Mouse (Mus musculus) ovary, postnatal 10 days (tissue): Measurements from ENCODE around the gene Pheta2.
A peak's percentile ranks its signal among the peaks of the same experiment; 100 is the strongest.
"Not testable (repeated sequence)": the region's sequence is repeated elsewhere in the genome, so short reads cannot be mapped to it uniquely, and the experiment has no call there.

ENCODE experiments used
- DNase-seq: peaks from one replicate; pipeline ENCODE4 v3.0.0; 2022; ENCODE audit warnings: low spot score

Gene Pheta2

GRCm38 (mm10) chr15:82343368-82344287, 4.9 kb downstream of the Pheta2 start:
- DNase-seq = no peak

DNA sequence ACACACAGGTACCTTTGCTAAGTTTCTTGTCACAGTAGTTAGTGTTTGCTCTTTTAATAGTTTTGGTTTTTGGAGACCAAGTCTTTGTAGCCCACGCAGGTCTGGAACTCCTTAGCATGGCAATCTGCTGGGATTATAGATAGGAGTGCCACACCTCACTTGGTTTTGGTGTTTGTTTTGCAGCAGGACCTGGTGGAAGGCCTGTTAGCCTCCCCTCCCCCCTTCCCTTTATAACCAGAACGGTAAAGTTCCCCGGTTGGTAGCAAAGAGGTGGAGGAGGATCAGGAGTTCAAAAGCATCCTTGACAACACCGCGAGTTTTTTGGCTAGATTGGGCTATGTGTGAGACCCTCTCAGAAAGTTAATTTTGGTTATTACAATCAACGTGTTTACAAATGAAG, 6.2 kb downstream of the Pheta2 start:
- DNase-seq = no peak

- peak; percentile 94 for DNase-seq
Measured at GRCm38 (mm10) chr15:82345820-82346470, 7.2 kb downstream of the Pheta2 start.

DNA sequence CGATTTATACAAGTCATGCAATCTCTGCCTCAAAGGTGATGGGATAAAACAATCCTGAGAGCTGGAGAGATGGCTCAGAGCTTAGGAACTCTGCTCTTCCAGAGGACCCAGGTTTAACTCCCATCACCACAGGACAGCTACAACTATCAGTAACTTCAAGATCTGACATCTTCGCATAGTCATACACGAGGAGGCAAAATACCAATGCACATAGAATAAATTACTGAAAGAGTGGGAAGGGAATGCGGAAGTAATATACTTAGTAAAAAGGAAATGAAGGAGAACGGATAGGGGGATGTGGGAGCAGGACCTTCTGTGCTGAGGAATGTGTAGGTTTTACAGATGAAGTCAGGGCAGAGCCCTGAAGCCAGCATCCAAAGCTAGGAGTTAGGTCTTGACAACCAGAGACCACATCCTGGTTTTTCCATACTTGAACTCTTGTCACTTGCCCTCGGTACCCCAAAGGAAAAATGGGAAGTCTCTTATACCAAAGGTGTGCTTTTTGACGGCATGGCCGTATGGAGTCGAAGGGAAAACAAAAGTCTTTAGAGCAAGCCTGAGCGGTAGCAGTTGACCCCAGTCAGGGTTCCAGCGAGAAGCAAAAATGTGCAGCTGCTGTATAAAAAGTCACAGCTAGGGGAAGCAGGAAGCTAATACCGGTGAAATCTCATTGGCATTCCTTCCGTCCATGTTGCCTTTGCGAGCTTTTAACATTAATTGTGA, 8.0 kb downstream of the Pheta2 start:
- DNase-seq = no peak

DNA sequence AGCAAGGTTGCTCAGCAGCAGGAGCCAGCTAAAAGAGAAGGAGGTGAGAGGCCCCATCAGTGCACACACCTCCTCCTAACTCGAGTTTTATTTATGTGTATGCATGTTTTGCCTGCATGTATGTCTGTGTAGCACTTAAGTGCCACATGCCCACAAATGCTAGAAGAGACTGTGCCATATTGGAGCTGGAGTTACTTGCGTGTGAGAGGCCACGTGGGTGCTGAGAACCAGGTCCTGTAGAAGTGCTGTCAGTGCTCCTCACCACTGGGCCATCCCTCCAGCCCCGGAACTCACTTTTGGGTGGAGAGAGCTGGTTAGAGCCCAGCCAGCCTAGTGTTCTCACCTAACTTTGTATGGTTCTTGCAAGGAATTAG, 8.5 kb downstream of the Pheta2 start:
- DNase-seq = no peak

- DNase-seq = no peak
Measured at GRCm38 (mm10) chr15:82347852-82348251, 9.1 kb downstream of the Pheta2 start.

DNA sequence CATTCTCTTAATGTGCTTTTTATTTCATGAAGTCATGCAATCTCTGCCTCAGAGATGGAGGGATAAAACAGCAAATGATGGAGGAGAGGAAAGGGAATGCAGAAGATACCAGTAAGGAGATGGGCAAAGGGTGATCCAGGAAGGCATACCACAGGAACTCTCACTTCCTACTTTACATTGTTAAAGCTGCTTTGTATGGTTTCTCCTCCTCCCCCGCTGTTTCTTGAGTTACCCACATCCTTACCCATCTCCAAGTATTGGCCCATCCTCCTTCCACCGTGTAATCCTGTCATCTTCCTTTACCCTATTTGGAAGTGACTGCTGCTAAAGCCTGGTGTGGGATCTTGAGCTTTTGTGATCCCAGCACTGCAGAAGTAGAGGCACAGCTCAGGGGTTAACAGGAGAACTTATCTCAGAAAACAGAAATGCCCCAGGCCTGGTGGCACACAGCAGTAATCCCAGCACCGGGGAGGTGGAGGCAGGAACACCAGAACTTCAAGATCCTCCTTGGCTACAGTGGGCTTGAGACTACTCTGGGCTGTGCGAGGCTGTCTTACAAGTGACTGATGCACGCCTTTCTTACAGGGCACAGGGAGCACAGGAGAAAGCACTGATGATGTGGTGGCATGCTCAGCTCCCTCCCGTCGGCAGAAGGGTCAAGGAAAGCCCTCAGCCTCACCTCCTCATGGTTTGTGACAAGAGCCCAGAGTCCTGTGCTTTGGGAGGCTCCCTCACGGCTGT, 9.7 kb downstream of the Pheta2 start:
- no peak for DNase-seq

DNA sequence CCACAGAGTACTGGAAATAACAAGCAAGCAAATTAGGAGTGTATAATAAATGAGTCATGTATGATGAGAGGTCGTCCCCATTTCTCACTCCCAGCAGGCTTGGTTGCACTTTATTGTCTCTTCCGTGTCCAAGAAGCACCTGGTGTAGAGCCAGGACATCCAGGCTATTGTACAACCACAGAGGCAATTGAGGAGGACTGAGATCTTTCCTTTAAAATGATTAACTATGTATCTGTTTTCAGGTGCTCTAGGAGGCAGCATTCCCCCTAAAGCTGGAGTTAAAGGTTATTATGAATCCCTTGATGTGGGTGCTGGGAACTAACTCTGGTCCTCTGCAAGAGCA, 10.2 kb downstream of the Pheta2 start:
- no peak for DNase-seq

DNA sequence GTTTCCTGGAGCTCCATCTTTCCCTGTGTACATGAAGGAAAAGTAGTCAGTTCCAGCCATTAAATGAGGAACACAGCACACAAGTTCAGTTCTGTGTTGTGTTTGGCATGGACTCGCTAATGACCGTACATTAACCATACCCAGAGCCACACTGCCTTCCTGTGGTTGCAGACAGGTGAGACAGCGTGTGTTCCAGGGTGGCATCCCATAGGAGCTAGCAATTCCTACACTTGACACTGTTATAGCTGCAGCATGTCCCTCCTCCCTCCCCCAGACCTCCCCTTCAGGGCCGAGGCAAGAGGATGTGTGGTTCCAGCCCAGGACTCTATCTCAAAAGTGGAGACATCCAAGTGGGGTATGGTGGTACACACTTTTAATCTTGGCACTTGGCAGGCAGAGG, 11.6 kb downstream of the Pheta2 start:
- no peak for DNase-seq

GRCm38 (mm10) chr15:82351480-82351879, 12.7 kb downstream of the Pheta2 start:
- DNase-seq = no peak

DNA sequence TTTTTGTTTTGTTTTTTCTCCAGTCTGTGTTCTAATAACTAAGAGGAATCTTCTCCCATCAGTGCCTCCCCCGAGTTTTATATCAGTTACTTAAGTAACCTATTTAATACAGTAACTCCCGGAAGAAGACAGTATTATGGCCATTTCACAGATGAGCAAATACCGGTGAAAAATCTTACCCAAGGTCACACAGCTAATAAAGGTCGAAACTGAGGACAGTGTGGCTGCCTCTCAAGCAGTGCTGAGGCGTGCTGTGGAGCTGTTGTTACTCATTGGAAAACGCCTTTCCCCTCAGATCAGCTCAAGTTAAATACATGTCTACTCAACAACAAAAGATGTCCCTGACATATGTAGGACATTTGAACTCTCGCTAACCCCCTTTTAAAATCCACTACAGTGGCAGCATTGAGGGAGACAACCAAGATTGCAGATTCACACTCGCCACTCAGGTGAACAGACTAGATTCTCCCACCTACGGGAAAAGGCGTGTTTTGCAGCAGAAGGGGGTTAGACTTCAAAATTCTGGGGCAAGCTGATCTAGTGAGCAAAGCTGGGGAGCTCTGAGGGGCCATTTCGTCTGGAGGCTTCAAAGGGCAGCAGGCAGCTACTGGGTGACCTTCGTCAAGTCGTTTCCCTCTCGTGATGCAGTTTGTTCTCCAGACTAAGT, 14.5 kb downstream of the Pheta2 start:
- no peak for DNase-seq

GRCm38 (mm10) chr15:82353745-82354113, 15.0 kb downstream of the Pheta2 start:
- no peak for DNase-seq

DNA sequence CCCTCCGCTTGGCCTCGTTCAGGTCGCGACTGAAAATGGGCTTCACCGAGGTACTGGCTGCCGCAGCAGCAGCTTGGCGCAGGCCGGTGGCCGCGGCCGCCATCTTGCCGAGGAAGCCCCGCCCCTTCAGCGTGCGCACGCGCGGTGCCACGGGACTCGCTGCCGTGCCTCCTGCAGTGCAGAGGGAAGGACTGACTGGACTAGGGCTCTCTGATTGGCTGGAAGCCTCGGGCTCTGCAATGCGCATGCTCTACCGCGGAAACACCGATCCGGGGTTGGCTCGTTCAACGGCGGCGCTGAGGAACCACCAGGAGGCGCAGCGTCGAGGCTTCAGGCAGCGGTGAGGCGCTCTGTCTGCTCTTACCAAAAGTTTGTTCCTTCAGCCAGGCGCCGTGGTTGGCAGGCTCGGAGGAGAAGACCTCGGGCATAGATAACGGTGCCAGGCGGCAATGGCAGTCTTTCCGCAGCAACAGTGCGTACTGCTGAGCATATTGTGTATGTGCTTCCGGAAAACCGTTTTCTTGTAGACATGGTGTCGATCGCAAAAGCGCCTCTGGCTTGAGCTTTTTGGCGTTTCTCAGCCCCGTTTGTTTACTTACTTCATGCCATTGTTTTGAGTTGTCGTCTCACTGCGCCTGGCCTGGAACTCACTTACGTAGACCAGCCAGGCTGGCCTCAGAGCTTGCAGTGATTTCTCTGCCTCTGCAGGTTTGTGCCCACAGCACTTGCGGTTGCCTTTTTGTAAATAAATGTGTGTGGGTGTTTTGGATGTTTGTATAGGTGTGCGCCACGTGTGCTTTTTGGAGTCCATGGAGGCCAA, 15.6 kb downstream of the Pheta2 start, which contains the start of gene Ndufa6:
Gene Ndufa6 (minus strand): TSS at position 197 of the 820 bp plus-strand sequence.
- peak; percentile 78 for DNase-seq

DNA sequence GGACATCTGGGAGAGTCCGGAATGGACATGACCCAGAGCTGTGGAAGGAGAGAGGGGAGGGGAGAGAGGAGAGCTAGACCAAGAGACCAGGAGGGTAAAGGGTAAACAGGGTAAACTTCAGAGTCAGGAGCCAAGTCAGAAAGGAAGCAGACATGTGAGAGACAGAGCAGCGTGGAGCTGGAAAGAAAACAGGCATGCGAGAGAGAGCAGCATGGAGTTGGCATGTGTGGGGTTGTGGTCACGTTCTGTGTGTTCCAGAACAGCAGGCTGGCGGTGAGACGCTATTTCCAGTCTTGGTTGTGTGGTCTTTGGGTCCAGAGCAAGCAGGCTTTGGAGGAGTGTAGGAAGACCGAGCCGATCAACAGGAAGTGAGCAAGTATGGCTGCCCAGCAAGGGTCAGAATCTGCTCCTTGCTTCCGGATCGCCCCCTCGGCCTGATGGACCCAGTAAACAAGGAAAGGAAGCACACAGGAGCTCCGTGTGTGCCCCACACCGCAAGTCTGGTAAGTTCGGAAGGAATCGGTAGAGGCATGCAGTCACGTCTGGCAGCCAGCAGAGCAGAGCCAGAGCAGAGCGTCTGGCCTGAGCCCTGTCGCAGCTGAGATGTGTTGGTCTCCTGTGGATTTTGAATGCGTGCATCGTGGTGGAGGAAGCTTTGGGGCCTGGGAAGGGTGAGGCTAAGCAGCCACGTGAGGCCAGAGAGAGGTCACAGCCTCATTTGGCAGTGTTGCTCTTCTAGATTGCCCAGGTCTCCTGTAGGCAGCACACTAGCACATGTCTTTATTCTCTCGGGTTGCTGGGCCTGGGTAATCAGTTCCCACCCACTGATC, 19.9 kb downstream of the Pheta2 start:
- no peak for DNase-seq

DNA sequence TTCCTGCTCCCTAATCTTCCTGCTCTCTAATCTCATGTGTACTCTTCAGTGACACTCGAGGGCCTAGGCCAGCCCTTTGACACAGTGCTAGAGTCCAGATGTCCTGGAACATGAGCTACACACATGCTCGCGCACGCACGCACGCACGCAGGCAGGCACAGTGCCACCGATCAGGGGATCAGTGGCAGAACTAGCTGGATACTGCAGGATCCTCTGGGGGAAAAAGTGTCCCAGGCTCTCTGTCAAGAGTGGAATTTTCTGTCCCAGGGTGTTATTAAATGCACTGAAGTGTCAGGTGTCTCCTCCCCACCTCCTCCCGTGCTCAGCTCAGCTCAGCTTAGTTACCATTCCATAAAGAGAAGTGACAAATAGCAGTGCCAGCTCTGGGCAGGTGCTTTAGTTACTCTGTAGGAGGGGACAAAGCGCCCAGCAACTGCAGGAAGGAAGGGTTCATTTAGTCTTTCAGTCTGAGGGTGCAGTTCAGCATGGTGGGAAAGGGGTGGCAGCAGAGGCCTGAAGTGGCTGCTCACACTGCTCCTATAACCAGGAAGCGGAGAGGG, 22.8 kb downstream of the Pheta2 start:
- DNase-seq = no peak

- no peak for DNase-seq
Measured at GRCm38 (mm10) chr15:82362234-82362633, 23.5 kb downstream of the Pheta2 start.

- not testable (repeated sequence) for DNase-seq
Measured at GRCm38 (mm10) chr15:82363801-82364200, 25.1 kb downstream of the Pheta2 start.

DNA sequence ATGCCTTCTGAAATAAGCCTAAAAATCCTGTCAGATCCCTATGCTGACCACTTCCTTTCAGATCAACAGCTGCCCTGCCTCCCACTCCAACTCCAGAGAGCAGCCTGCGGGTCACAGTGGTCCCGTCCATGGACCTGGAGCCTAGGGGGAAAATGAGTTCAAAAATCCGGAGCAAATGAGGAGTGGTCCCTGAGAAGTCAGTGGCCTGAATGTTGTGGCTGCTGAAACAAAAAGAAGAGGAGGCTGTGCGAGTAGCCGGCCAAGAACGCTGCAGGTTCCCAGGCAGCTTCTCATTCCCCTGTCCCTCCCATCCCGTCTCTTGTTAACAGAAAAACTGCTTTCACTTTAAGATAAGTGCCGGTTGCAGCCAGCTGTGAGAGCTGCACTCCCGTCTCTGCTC, 25.8 kb downstream of the Pheta2 start:
- not testable (repeated sequence) for DNase-seq

- no peak for DNase-seq
Measured at GRCm38 (mm10) chr15:82368146-82368545, 29.4 kb downstream of the Pheta2 start.
